Mouse (Mus musculus) regulatory T cell (primary cell): ENCODE results near the gene Rgs19.

Source experiments
- in situ Hi-C: fragments of 300-600 bp; cut with MboI, MseI; formaldehyde crosslinking; loops from one replicate; pipeline ENCODE4 v1.15.1; 2025; ENCODE audit warnings: high pct_unique_total_duplicates

Gene Rgs19

DNA sequence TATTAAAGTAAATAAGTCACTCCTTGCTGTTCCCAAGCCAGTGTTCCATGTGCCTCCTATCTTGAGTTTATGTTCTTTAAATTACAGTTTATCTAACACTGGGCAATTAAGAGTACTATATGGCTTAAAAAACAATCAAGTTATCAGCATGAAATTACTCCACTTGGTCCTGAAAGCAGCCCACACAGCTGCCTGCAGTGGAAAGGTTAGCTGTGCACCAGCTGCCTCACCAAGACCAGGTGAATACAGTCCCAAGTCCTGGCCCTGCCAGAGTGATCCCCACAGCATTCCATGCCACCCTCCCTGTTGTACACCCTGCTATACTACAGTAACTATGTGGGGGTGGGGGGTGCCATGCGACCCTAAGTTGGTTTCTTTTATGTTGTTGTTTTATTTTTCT is 40.3 kb downstream of the Rgs19 start:
- in situ Hi-C loops = no loop called here

DNA sequence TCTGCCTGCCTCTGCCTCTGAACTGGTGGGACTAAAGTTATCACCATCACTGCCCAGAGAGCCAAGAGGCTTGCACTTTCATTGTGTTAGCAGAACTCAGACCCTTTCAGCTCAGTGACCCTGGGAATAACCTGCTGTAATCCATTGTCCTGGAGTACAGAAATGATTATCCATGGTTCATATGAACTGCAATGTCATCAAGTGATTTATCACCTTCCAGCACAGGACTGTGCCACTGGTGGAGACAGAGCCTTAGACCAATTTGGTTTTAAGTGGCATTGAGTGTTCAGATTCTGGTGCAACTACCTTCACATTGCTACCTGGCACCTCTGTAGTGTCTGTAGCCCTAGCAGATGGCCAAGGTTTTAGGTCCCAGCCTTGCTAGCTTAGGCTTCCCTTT is 40.7 kb downstream of the Rgs19 start:
- in situ Hi-C loops = no loop called here

DNA sequence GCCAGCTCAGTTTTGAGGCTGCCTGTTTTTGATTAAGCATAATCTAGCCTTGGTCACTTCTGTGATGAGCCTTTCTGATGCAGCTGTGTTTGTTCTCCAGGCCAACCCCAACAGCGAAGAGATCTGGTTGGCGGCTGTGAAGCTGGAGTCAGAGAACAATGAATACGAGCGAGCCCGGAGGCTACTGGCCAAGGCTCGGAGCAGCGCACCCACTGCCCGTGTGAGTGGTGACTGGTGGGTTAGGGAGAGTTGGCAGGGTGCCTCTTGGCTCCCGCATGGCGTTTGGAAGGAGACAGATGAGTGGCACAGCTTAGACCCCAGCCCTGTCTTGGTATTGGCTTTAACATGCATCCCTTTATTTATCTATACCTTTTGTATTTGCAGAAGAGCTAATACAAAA is 44.9 kb downstream of the Rgs19 start:
- in situ Hi-C loops = loop anchor here (10.0 kb wide), 1 partner anchor 56 kb away; no protein-coding TSS in a partner anchor

DNA sequence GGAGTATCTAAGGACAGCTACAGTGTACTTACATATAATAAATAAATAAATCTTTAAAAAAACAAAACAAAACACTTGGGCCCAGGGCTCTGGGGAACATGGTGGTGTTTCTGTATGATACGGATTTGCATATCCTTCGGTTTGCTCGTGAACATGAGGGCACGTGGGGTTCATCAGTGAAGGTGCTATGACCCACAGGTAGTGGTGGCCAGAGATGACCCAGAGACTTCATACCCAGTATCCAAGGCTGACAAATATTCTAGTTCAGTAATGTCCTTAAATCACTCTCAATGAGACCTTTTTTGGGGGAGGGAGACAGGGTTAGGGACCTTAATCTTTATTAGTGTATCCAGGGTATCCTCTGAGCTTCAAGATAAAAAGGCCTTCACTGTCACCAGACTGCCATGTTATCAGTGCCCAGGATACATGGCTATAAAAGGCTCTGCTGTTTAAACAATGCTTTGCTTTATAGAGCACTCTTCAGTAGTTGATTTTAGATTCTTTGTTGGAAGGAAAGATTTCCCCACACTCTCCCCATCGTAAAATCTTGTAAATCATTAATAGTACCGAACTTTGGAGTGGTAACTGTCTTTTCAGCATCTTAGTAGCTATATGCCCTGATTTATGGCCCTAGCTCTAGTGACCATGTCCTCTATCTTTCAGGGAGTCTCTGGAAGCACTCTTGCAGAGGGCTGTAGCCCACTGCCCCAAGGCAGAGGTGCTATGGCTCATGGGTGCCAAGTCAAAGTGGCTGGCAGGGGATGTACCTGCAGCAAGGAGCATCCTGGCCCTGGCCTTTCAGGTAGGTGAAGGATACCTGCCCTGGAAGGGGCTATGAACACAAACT is 46.9 kb downstream of the Rgs19 start:
- in situ Hi-C loops = loop anchor here (10.0 kb wide), 1 partner anchor 58 kb away; no protein-coding TSS in a partner anchor

DNA sequence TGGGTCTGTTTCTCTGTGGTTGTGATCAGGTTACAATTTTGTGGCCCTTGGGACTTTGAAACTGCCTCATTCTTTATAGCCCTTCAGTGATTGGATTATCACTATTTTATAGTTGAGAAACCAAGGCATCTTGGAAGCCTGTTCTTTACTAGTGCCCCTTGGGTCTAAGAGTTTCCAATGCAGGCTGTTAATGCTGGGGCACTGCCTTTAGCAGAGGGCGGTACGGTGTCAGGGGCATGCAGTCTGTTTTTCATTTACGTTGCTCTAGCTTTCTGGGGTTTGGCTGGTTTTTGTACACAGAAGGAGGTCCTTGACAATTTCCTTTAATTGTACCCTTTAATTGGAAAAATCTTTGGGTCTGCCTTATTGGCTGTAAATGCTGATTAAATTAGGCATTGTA is 48.1 kb downstream of the Rgs19 start:
- in situ Hi-C loops = loop anchor here (10.0 kb wide), 1 partner anchor 59 kb away; no protein-coding TSS in a partner anchor

DNA sequence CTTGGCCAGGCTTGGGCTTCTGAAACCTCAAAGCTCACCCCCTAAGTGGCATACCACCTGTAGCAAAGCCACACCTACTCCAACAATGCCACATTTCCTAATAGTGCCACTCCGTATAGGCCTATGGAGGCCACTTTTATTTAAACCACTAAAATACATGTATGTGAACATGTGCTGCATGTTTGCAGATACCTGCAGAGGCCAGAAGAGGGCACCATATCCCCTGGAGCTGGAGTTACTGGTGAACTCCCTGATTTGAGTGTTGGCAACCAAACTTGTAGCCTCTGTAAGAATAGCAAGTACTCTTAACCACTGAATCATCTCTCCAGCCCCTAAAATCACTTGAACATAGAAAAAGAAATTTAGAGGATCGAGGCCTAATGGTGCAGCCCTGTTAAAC is 49.4 kb downstream of the Rgs19 start:
- in situ Hi-C loops = loop anchor here (10.0 kb wide), 1 partner anchor 60 kb away; no protein-coding TSS in a partner anchor
